9 mouse cellular contexts compared by ENCODE assay signal in the genomic region with DNA sequence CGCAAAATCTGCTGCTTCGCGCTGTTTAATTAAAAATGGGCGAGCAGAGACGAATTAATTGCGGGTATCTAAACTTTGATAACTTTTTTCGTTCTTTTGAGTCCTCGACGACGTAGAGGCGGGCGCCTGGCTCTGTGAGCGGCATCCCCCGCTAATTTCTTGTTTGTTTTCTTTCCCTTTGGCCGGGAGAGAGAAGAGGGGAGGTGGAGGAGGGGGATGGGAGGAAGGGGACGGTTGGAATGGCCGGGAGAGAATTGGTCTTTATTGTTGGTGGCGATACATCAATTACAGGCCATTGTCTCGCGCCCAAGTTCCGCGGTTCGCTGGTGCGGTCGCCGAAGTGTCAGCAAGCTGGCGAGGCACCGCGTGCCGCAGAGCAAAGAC. TPM values are rescaled to one million over a fixed set of nuclear protein-coding genes. Genes with fewer than 3 reads are reported as not detected.
DNase-seq lines count a peak whose midpoint lies in the region; ATAC-seq and TF ChIP-seq lines count a peak whose summit lies in the region.
"Had no signal": no experiment of that assay in that cellular context is flagged by ENCODE, and none has a peak within 500 bp of the region (broad histone marks: within the 10 kb centered on the region; RNA-seq: fewer than 3 reads in every experiment).

No protein-coding gene starts in this region.

- peaks cover 63% of the 10 kb centered on the region for H3K4me1 ChIP-seq in E14TG2a.4 (replicated peaks; ENCODE audit: low read depth, low read length)
- peaks cover 69% of the 10 kb centered on the region for H3K4me1 ChIP-seq in hindbrain, embryonic 13.5 days (replicated peaks)
- H3K4me1 ChIP-seq in liver, embryonic 16.5 days (ENCODE audit: control insufficient read depth, low read depth, low read length), result no peaks in the 10 kb centered on the region

- H3K27me3 ChIP-seq in E14TG2a.4 (ENCODE audit: insufficient read depth, low read length), result no peaks in the 10 kb centered on the region
- H3K27me3 ChIP-seq in hindbrain, embryonic 13.5 days, result peaks cover 69% of the 10 kb centered on the region
- H3K27me3 ChIP-seq in liver, embryonic 16.5 days (ENCODE audit: control insufficient read depth, insufficient read depth, low read depth, low read length), result peaks cover 78% of the 10 kb centered on the region

- TF ChIP-seq CTCF in E14TG2a.4 (conservative IDR thresholded peaks at IDR 0.05; ENCODE audit: low read length), result no peak

- peak overlapping the region; percentile 86 for H3K9ac ChIP-seq in hindbrain, embryonic 13.5 days
- no peak overlapping the region for H3K9ac ChIP-seq in liver, embryonic 16.5 days (ENCODE audit: low read depth, low read length)

- no peaks in the 10 kb centered on the region for H3K9me3 ChIP-seq in E14TG2a.4 (ENCODE audit: low read length)
- no peaks in the 10 kb centered on the region for H3K9me3 ChIP-seq in hindbrain, embryonic 13.5 days
- H3K9me3 ChIP-seq in liver, embryonic 16.5 days (replicated peaks; ENCODE audit: control insufficient read depth, low read length), result no peaks in the 10 kb centered on the region

- peak; percentile 69 for DNase-seq in ZHBTc4 (ENCODE audit: low read depth, low spot score)
- no peak for DNase-seq in ovary, postnatal 10 days (ENCODE audit: low spot score)
- no peak for DNase-seq in spleen, adult 12 weeks (ENCODE audit: low spot score)
- DNase-seq in spleen, postnatal 14 days (ENCODE audit: low spot score in 2 of 2), result no peak

- H3K4me2 ChIP-seq in hindbrain, embryonic 13.5 days, result peak overlapping the region; percentile 86
- peak overlapping the region; percentile 54 for H3K4me2 ChIP-seq in liver, embryonic 16.5 days (ENCODE audit: low read depth, low read length)

- H3K36me3 ChIP-seq in E14TG2a.4 (ENCODE audit: insufficient read depth, low read length), result peaks cover 31% of the 10 kb centered on the region
- no peaks in the 10 kb centered on the region for H3K36me3 ChIP-seq in hindbrain, embryonic 13.5 days
- H3K36me3 ChIP-seq in liver, embryonic 16.5 days (ENCODE audit: control insufficient read depth, insufficient read depth), result no peaks in the 10 kb centered on the region

- peak overlapping the region; percentile 92 for H3K4me3 ChIP-seq in E14TG2a.4 (replicated peaks; ENCODE audit: low read length)
- peak overlapping the region; percentile 61 for H3K4me3 ChIP-seq in hindbrain, embryonic 13.5 days
- peak overlapping the region; percentile 8; the same call in 1 of the 2 replicates for H3K4me3 ChIP-seq in liver, embryonic 16.5 days (ENCODE audit: low read depth, low read length)

- under 1% methylated on average over 30 of the region's 30 CpGs for WGBS in hindbrain, embryonic 13.5 days
- 2% methylated on average over 30 of the region's 30 CpGs for WGBS in liver, embryonic 16.5 days (ENCODE audit: insufficient replicate concordance)

- ATAC-seq in hindbrain, embryonic 13.5 days (ENCODE audit: low FRiP score), result no peak
- ATAC-seq in liver, embryonic 16.5 days (ENCODE audit: low read depth), result no peak
- ATAC-seq in frontal cortex, adult (ENCODE audit: low TSS enrichment), result no peak

- H3K27ac ChIP-seq in hindbrain, embryonic 13.5 days, result peak overlapping the region; percentile 94
- no peak overlapping the region for H3K27ac ChIP-seq in liver, embryonic 16.5 days (ENCODE audit: low read length)
- H3K27ac ChIP-seq: macrophage had no signal

RNA-seq across cellular contexts. Expression of gene Sall1, which starts 1.2 kb away (rescaled TPM):
- 9.3 and 10.5 TPM in 2 replicates for polyA plus RNA-seq in hindbrain, embryonic 13.5 days (2015; fragmentation: Nextera tagmentation; extraction: Ambion mirVana)
- 1.3 TPM in 2 replicates for polyA plus RNA-seq in liver, embryonic 16.5 days (2015; fragmentation: Nextera tagmentation; extraction: Ambion mirVana)
- polyA plus RNA-seq: macrophage had no signal

Comparison
In these comparisons a context has a peak if more than half of its experiments do, and no peak if none do; other contexts are left out.
1. H3K4me3 ChIP-seq: peak in every context shown above with its lines; median percentile 92 in E14TG2a.4; 61 in hindbrain, embryonic 13.5 days; 8 in liver, embryonic 16.5 days.